Mouse (Mus musculus) spleen, postnatal 36 days (tissue): ENCODE measurements around the gene Emc8.
A peak's percentile ranks its signal among the peaks of the same experiment; 100 is the strongest.

Experiments
- DNase-seq, 2 experiments: peaks; one replicate each; pipeline ENCODE4 v3.0.0; 2022; ENCODE audit warnings: low spot score in 2 of 2, mixed read lengths in 1 of 2

Gene Emc8

DNA sequence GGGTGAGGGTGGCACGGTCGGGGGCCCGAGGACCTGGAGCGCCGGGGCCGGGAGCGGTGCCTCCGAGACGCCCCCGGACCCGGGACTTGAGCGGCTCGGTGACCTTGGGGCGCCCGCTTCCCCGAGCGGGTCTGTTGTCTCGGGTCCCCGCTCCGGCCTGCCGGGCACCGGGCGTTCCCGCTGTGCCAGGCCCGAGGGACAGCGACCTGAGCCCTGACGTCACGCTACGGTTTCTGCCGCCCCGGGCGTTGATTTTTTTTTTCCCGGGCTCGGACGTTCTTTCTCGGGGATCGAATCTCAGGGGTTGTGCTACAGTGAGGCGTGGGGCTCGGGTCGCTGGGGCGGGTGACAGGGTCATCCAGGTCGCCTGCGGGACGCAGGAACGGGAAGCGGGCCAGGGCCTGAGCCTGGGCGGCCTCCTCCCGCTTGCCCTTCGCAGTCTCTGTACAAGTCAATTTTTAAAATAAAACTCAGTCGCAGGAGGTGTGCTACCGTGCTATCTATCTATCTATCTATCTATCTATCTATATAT is at the start of gene Emc8:
Gene Emc8 (minus strand): TSS at position 200 of the 532 bp plus-strand sequence.
- DNase-seq, result no peak

DNA sequence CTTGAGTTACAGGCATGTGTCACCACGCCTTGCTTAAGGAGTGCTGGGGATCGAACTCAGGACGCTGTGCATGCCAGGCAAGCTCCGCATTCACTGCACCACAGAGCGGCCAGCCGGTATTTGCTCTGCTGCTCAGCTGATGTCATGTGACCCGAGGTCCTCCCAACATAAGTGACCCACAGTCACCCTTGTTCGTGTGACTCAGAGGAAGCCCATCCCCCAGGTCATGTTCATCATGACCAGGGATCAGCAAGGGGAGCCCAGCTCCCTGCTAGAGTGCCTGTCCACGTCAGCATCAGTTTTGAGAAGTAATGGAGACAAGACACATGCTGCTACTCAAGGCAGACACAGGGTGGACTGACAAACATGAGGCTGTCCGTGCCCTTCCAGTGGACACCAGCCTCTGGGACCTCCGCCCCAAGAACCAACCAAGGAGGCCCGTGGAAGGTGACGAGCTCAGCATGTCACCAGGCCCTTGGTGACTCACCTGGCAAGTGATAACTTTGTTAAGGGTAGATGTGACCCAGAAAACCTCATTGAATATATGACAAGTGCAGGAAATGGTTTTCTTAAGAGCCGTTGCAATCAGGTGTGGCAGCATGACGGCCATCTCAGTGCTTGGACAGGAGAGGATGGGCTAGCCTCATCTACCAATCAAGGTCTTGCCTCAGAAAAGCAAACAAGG is 47.8 kb upstream of the Emc8 start:
- no peak for DNase-seq

DNA sequence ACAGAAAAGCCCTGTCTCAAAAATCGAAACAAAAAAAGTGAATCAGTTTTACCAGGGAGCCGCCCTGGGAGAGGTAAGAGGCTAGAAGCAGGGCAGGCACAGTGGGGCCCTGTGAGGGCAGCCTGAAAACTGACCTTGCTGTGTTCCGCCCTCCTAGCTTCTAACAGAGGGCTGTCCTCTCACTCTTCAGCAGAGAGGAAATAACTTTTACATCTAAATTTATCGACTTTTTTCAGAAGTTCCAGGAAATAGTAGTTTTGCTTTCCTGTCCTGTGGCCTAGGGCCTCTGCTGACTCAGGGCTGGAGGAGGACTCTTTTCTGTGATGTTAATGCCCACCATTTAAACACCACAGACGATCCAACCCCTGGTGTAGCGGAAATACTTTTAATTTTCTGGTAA is 46.8 kb upstream of the Emc8 start:
- DNase-seq, result peak in 1 of 2 experiments; percentile 52

DNA sequence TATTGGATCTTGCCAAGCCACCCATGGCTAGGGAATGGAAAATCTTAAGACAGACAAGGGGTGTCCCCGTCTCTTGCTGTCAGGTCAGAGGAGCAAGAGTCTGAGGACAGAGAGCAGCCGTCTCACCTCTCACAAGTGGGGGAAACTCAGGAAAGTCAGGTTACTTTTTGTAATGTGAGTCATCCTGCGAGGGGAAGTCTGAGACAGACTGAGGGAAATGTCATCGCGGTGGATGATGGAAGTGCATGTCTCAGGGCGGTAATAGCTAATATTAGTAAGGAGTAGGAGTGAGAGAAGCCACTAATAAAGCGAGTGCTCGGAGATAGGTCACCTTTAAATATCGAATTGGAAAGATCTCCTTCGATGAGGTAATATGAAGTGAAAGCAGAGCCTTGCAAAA is 40.8 kb upstream of the Emc8 start:
- DNase-seq, result no peak

GRCm38 (mm10) chr8:120706193-120706592 is 37.8 kb upstream of the Emc8 start:
- no peak for DNase-seq

GRCm38 (mm10) chr8:120705163-120705562 is 36.8 kb upstream of the Emc8 start:
- DNase-seq, result no peak

DNA sequence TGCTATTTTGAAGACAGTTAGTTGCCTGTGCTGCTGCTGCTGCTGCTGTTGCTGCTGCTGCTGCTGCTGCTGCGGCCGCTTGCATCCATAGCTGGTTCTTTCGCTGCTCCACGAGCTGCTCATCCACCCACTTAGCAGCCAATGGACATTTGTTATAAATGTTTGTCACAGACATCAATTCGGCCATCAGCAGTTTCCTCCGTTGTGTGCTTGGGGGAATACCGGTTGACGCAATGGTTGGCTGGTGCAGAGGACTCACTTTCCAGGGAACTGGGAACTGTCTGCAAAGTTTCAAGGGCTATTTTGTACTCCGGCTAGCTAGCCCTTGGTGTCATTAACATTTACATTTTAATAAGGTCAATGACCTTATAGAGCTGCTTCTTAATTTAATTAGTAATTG is 35.8 kb upstream of the Emc8 start:
- DNase-seq, result no peak

GRCm38 (mm10) chr8:120701758-120702465 is 33.5 kb upstream of the Emc8 start:
- DNase-seq, result peak; percentile 90

DNA sequence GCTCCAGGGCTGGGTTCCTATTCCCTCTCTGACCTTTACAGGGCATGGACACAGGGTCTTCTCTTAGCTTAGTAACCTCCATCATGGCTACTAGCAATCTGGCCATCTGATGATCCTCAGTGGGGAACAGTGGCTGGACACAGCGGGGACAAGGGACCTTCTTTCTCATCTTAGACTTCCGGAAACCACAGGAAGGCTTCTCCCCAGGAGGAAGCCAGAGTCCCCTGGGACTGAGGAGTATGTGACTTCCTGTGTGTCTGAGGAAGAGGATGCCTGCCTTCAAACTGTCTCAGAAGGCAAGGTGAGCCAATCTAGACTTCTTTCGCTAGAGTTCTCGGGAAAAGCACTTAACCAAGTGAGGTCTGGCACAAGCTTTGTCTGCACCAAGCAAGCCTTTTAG is 31.7 kb upstream of the Emc8 start:
- DNase-seq, result no peak

DNA sequence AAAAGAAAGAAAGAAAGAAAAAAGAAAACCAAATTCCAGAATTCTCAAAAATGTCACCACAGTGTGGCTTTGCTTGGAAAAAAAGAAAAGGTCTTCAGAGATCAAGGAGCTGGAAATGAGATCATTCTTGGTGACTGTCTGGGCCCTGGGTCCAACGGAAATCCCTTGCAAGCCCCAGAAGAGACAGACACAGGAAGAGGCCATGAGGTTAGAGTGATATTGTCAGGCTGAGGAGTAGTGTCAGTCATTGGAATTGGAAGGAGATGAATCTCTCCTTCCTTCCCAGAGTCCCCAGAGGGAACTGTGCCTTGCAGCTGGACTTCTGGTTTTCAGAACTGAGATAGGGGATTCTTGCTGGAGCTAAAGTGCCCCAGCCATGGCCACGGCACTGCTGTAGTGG is 31.2 kb upstream of the Emc8 start:
- DNase-seq, result no peak

DNA sequence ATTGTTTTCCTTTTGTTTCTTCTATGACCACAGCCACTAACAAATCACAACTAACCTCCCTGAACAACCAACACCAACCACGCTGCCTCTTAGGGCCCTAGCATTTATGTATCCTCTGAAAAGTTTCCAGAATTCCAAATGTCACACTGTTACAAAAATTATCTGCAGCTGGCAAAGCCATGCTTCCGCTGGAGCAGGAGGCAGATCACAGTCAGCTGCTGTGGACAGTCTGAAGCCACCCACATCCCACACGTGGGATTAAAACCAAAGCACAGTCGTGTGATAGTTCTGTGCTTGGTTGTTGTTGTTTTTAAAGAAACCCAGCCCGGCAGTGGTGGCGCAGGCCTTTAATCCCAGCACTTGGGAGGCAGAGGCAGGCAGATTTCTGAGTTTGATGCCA is 30.7 kb upstream of the Emc8 start:
- no peak for DNase-seq

- DNase-seq, result no peak
These were observed 30.1 kb upstream of the Emc8 start for GRCm38 (mm10) chr8:120698426-120698825.

DNA sequence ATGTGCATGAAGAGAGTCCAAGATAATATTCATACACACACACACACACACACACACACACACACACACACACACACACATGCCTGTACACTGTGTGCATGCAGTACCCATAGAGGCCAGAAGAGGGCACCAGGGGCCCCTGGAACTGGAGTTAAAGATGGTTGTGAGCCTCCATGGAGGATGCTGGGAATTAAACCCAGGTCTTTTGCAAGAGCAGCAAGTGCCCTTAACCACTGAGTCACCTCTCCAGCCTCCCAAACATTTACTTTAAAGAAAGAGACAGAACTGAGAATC is 29.6 kb upstream of the Emc8 start:
- no peak for DNase-seq

DNA sequence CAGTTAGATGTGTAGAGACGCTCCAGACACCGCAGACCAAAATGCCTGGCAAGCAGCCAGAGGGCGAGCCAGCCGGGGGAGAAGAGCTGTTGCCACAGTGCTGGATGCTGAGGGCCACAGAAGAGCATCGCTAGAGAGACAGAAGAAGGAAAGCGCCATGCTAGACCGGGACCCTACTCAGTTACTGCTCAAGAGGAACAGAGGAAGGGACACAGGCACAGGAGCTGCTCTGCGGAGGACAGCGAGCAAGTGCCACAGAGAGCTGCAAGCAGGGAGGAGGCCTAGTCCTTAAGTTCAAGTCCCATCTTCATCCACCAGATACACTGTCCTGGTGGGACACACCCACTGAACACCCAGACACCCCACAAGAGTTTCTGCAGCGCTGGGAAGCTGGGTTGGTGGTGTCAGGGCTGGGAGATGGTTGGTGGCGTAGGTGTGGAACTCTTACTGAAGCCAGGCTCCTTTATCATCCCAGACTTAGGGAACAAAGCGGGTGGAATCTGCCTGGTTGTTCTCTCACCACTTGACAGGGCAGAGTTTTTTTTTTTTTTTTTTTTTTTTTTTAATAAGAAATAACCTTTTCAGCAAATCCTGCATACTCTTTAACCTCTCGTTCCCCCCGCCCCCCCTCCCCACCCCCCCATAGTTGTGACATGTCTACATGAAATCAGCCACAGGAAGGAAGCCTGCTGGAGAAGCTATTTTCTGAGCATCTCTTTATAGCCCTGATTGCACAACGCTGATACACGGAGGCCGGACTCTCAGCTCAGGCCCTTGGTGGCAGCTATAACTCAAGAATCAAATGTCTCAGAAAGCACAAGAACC is 29.0 kb upstream of the Emc8 start:
- DNase-seq, result peak; percentile 52 to 54

- no peak for DNase-seq
These were observed 28.2 kb upstream of the Emc8 start for GRCm38 (mm10) chr8:120696401-120697153.

DNA sequence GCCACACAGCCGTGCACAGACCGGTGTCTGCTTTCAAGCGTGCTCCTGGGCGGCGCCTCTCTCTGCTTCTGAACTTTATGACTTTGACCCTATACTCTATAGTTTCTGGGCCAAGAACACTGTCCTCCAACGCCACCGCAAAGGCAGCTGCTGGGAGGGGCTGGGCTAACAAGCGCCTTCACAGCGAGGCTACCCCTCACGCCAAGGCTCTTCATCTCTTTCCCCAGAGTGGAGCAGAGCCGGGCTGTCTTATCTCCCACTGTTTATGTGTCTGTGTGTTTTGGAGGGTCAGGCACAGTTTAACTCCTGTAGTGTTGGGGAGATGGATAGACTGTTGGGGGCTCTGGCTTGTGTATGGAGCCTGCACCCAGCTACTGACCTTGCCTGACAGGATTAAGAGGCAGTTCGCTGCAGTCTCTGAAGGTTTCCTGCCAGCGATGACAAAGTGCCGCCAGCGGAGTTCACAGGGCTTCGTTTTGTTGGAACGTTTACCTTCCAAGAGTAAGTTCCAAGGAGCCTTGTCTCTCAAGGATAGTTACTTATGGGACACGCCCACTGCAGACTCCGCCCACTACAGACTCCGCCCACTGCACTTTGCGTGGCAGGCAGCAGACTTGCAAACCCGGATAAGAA is 25.6 kb upstream of the Emc8 start:
- no peak for DNase-seq

GRCm38 (mm10) chr8:120692934-120693333 is 24.6 kb upstream of the Emc8 start:
- no peak for DNase-seq

DNA sequence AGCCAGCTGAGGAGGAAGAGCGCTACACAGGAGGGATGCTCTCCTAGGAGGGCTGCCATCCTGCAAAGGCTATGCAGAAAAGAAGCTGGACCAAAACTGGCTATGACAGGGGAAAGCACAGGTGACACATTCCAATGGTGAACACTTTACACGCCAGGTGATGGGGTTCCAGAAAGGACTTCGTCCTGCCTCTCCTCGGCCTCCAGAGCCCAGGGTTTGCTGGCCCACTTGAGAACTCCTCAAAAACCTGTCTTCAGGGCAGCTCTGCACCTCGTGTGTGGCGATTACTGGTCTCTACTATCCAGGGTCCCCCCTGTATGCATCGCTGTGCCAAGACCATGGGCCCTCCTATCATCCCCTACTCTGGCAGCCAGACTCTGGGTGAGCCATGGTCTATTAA is 20.1 kb upstream of the Emc8 start:
- DNase-seq, result no peak

GRCm38 (mm10) chr8:120687786-120688185 is 19.4 kb upstream of the Emc8 start:
- no peak for DNase-seq

- no peak for DNase-seq
These were observed 18.2 kb upstream of the Emc8 start for GRCm38 (mm10) chr8:120686576-120686975.

DNA sequence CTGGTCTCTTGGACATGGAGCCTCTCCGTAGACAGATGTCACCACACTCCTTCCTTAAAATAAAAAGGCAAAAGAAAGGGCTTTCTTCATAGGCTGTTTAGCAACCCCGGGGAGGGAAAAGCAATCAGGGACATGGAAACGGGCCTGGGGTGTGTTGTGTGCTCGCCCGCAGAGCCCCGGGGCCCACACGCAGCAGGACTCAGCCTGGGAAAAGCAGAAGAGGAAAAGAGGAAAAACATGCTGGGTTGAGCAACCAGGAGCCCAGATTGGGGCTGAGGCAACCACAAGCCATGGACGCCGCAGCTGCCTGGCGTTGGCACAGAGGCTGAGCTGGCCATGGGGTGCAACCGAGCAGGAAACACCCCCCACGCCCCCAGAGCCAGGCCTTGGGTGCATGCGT is 17.7 kb upstream of the Emc8 start:
- DNase-seq, result peak in 1 of 2 experiments; percentile 35
